Mouse (Mus musculus) olfactory bulb, adult 2 months (tissue): ENCODE measurements around the gene Bcas3.

Experiments used
- CTCF ChIP-seq: fragments of 200-500 bp; IDR thresholded peaks from 2 replicates; pipeline ENCODE4 v1.5.1; 2012; ENCODE audit warnings: low read depth, mild to moderate bottlenecking, low read length, moderate library complexity; ENCODE audit not compliant: insufficient read depth
- POLR2A ChIP-seq: fragments of 200-500 bp; IDR thresholded peaks from 2 replicates; pipeline ENCODE4 v1.6.1; 2012; ENCODE audit warnings: mild to moderate bottlenecking, low read depth, low read length, moderate library complexity; ENCODE audit not compliant: insufficient read depth

- TF ChIP-seq POLR2A, result no peak
- TF ChIP-seq CTCF, result no peak
These were observed 165.2 kb downstream of the Bcas3 start for GRCm38 (mm10) chr11:85518025-85518756.
